Mouse (Mus musculus) right cerebral cortex, adult 2 months (tissue): ENCODE results near the gene Rnf7.
"Not testable (repeated sequence)": the region's sequence is repeated elsewhere in the genome, so short reads cannot be mapped to it uniquely, and the experiment has no call there.

Experiments used
- DNase-seq, 2 experiments: peaks; one replicate each; pipeline ENCODE4 v3.0.0; 2021 to 2022; ENCODE audit warnings: low spot score in 2 of 2

The Rnf7 gene

GRCm38 (mm10) chr9:96478071-96478888 is at the start of gene Rnf7:
Gene Rnf7, minus strand, starts transcription at chr9:96478675.
- peak; percentile 99 for DNase-seq

GRCm38 (mm10) chr9:96526011-96526410 is 47.5 kb upstream of the Rnf7 start:
- no peak for DNase-seq

GRCm38 (mm10) chr9:96524972-96525506 is 46.6 kb upstream of the Rnf7 start, which contains the start of gene Gm28729:
Gene Gm28729, minus strand, starts transcription at chr9:96525264.
- DNase-seq: no peak

- DNase-seq: no peak
Observed at GRCm38 (mm10) chr9:96523148-96523547, 44.7 kb upstream of the Rnf7 start.

- DNase-seq: not testable (repeated sequence)
Observed at GRCm38 (mm10) chr9:96521574-96521973, 43.1 kb upstream of the Rnf7 start.

- DNase-seq: no peak
Observed at GRCm38 (mm10) chr9:96517429-96517828, 39.0 kb upstream of the Rnf7 start.

GRCm38 (mm10) chr9:96516806-96517205 is 38.3 kb upstream of the Rnf7 start:
- no peak for DNase-seq

GRCm38 (mm10) chr9:96515737-96516136 is 37.3 kb upstream of the Rnf7 start:
- DNase-seq: peak in 1 of 2 experiments; percentile 15

- DNase-seq: no peak
Observed at GRCm38 (mm10) chr9:96514278-96514677, 35.8 kb upstream of the Rnf7 start.

- peak in 1 of 2 experiments; percentile 26 for DNase-seq
Observed at GRCm38 (mm10) chr9:96506011-96506498, 27.6 kb upstream of the Rnf7 start.

GRCm38 (mm10) chr9:96505156-96505555 is 26.7 kb upstream of the Rnf7 start:
- no peak for DNase-seq

- no peak for DNase-seq
Observed at GRCm38 (mm10) chr9:96504116-96504895, 25.8 kb upstream of the Rnf7 start.

- DNase-seq: no peak
Observed at GRCm38 (mm10) chr9:96502856-96503610, 24.6 kb upstream of the Rnf7 start.

GRCm38 (mm10) chr9:96501217-96501616 is 22.7 kb upstream of the Rnf7 start:
- DNase-seq: no peak

GRCm38 (mm10) chr9:96493212-96493611 is 14.7 kb upstream of the Rnf7 start:
- no peak for DNase-seq

GRCm38 (mm10) chr9:96491810-96492209 is 13.3 kb upstream of the Rnf7 start:
- peak in 1 of 2 experiments; percentile 13 for DNase-seq

- not testable (repeated sequence) for DNase-seq
Observed at GRCm38 (mm10) chr9:96487869-96488268, 9.4 kb upstream of the Rnf7 start.

GRCm38 (mm10) chr9:96483648-96484047 is 5.2 kb upstream of the Rnf7 start:
- DNase-seq: no peak

- no peak for DNase-seq
Observed at GRCm38 (mm10) chr9:96483028-96483427, 4.6 kb upstream of the Rnf7 start.

GRCm38 (mm10) chr9:96472356-96472755 is 6.1 kb downstream of the Rnf7 start:
- DNase-seq: no peak

- DNase-seq: not testable (repeated sequence)
Observed at GRCm38 (mm10) chr9:96471681-96472080, 6.8 kb downstream of the Rnf7 start.
